Mouse (Mus musculus) mammary gland, adult 2 months (tissue): ENCODE measurements around the gene Mdp1. TPM values are rescaled to one million over a fixed set of nuclear protein-coding genes. Genes with fewer than 3 reads are reported as not detected.

ENCODE experiments used
- polyA plus RNA-seq: library from polyadenylated mRNA; depleted of rRNA; stranded (reverse); fragments of >200 nt; gene quantifications from 2 replicates; pipeline ENCODE4 v1.2.3, GENCODE M21; 2012; ENCODE audit warnings: low replicate concordance; rRNA removed

Gene Mdp1
- 15.3 and 24.6 TPM in 2 replicates for polyA plus RNA-seq

DNA sequence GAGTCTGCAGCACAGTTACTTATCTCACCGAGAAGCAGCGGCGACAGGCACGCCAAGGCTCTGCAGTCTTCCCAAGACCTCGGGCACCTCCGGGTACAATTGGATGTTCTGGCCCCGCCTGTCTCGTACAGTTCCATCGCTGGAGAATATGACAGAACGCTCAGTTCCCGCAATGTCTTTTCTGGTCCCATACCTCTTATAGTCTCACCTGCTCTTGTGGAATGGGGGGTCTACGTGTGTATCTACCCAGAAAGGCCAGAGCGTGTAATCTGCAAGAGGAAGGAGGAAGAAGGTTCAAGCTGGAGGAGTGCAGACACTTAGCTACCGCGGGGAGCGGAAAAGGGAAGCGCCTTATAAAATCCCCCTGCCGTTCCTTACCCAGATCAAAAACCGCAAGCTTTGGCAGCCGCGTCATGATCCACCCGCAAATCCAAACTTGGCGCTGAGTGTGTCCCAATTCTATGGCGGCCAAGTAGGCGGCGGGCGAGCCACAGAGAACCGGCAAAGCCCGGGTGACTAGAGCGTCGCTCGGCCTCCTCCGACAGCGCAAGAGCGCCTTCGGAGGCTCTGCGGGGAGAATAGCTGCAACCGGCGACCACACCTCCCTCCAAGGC is at the start of gene Mdp1:
Mdp1 (minus strand) TSS at position 549 of the 614 bp plus-strand sequence.

DNA sequence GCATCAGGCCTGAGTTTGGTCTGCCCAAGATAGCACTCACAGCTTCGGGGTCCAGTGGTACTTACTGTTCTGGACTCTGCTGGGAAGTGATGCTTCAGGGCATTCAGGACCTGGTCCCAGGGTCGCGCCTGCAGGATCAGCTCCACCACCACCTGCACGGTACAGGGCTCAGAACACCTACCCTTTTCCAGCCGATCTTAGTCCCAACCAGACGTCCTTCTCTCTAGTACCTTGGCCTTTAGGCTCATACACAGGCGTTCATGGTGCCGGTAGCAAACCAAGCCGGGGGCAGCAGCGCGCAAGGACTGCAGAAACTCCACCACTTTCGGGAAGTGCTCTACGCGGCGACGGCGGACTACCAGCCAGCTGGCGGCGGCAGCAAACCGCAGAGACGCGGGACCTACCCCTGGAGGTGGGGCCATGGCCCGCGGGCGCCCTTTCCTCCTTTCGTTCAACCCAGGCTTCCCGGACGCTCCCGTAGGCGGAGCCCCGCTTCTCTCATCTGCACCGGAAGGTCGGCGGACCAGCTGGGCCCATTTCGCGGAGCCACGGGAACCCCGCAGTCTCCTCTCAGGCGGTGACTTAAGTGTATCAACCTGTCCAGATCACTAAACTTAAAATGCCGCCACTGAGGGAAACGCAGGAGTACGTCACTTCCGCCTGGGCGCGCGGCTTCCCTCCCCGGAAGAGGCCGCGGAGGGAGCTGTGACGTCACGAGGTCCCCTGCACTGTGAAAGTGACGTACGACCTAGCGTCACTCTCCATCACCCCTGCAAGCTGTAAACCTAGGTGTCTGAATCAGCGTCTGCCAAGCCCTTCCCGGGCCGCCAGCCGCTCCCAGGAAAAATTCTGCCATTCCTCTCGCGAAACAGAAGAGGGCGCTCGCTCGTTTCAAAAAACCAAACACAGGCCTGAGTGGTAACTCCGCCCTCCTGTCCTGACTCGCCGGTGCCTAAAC is 21.1 kb upstream of the Mdp1 start, which contains the start of gene Tinf2:
Tinf2 (minus strand) TSS at position 661 of the 958 bp plus-strand sequence.

DNA sequence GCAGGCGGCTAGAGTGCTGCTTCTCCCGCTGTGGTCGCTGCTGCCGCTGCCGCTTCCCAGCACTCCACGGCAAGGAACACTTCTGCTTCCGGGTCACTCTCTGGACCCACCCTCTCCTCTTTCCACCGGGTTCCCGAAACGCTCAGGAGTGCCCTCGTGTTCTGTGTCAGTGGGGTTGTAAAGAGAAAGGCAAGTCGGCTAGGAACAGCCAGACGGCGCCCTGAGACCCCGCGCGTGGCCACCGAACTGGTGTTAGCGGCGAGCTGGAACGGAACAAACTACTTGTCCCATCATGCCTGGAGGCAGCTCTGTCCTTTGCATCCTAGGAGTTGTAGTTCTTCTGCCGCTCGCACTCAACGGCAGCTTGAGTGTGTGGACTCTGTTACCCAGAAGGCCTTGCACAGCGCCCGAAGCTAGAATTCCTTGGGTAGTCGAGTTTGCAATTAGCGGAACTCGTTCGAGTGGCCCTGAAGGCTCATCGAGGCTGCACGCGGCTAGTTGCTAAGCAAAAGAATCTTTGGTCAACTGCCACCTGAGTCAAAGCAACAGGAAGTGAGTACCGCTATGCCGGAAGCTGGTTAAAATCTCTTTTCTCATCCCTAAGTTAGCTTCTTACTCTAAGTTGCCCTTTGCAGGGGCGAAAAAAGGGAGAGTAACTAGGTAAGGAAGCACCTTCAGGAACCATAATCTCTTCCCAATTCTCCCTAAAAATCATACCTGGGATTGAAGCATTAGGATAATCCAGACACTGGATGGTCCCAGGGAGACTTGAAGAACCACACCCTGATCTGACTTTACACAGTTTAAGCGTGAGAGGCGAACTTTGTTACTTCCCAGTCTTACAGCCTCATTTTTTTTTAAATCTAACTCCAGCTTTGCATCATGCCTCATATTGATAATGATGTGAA is 11.8 kb upstream of the Mdp1 start, which contains the start of the genes Gmpr2 and Nedd8:
Gmpr2 (plus strand) TSS at position 109 of the 908 bp plus-strand sequence.
Nedd8 (minus strand) TSS at position 292 of the 908 bp plus-strand sequence.

DNA sequence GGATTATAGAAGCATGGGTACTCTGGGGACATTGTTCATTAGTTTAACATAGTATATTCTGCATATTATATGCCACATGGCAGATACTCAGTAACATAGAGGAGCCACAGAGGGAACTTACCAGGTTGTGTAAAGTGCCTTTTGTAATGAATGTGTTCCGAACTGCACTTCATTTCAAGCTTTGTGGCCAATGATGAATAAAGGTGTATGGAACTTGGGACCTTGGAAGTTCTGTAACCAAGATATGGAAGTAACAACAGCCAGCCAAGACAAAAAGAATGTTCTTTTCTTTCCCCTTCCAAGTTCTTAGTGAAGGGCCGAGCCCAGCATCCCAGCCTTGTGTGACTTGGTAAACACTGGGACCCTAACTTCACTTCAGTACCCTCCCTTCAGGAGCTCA is 10.4 kb downstream of the Mdp1 start, which contains the start of gene Tssk4:
Tssk4 (plus strand) TSS at position 301 of the 400 bp plus-strand sequence.

DNA sequence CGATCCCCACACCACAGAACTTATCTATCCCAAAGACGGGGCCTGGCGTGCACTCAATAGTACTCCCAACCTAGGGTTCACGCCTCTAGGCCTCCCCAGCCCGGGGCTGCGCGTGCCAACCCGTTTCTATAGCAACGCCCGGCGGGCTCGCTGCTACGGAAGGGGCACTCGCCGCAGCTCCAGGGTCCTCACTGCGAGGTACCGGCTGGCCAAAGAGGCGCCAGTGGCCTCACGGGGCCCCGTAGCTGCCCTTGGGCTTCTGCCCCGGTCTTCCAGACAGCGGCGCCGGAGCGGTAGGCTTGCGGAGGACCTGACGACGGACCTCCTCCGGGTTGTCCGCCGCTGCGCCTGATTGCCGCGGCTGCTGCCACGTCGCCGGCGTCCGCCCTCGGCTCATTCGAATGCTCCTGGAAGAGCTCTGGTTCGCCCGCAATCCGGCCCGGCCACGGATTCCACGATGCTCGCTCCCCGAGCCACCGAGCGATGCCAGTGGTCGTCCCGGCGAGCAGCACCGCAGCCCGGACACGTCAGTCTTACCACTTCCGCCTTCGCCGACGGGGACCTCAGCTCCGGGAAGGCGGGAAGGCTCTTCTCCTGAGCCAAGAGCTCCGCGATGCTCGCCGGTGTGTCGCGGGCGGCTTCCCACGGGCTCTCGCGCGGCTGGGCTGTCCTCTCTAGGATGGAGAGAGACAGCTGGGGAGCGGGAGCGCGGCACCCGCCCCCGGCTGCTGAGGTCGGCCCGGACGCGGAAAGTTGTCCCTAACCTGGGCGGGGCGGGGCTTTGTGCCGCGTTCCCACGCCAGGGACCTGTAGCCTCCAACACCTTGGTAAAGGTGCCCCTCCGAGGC is 17.0 kb downstream of the Mdp1 start, which contains the start of gene Tm9sf1:
Tm9sf1 (minus strand) TSS at position 747 of the 848 bp plus-strand sequence.

DNA sequence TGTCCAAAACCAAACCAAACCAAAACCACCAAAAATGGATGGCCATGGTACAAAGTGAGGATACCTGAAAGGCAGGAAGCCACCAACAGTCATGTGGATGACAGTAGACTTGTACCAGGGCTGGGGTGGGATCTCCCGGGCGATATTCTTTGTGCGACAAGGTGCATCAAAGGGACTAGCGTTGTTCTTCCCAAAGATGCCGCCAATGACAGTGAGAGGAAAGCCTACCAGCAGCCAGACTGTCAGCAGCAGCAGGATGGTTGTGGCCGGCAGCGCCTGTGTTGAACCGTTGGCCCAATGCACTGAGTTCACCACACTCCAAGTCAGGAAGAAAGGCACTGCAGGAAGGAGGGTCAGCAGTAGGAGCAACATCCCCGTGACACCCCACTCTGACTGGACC is 22.5 kb downstream of the Mdp1 start, which contains the start of gene Gm49378:
Gm49378 (minus strand) TSS at position 101 of the 400 bp plus-strand sequence.

DNA sequence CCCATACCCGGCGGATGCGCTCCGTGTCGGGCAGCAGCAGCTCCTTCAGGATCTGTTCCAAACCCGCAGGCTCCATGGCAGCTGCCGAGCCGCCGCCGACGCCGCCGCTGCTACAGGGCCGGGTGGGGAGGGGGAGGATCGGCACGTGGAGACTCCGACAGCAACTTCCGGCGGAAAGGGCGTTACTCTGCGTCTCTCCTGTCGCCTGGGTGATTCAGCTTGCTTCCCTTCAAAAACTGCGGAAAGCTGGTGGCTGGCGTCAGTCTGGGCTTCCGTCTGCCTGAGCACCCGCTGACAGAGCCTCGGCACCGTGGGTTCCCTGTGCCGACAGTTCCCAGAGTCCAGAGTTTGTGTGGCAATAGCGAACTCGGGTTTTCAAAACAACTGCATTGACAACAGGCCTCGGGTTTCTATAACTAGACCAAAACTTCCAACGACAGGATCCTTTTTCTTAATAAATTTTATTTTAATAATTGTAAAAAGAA is 24.7 kb downstream of the Mdp1 start, which contains the start of gene Ipo4:
Ipo4 (minus strand) TSS at position 435 of the 485 bp plus-strand sequence.

DNA sequence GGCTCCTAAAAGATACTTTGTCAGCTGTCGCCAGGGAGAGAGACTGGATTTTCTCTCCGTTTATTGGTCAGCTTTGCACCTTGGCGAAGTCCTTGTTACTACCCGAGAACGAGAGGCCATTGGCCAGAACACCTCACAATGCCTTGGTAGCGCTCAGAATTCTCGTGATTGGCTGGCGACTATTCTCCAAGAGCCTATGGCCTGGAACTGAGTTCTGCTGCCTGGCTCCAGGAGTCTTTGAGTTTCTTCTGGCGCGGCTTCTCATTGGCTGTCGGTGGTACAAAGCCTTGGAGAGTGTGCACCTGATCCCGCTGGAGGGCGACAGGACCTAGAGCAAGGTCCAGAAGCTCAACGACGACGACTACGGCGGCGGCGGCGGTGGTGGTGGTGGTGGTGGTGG is 42.5 kb downstream of the Mdp1 start, which contains the start of gene Rec8:
Rec8 (plus strand) TSS at position 216 of the 400 bp plus-strand sequence.

Other genes with a start within 250 kb of the Mdp1 start
- gene Dhrs4, start 181.8 kb downstream of the Mdp1 start, polyA plus RNA-seq, result 37.4 and 44.9 TPM in 2 replicates
- 4.7 and 7.6 TPM in 2 replicates for gene Carmil3, start 169.9 kb downstream of the Mdp1 start, polyA plus RNA-seq
- 0.04 and 0.06 TPM in 2 replicates for gene Cpne6, start 150.1 kb downstream of the Mdp1 start, polyA plus RNA-seq
- not detected in 2 replicates for gene Nrl, start 135.5 kb downstream of the Mdp1 start, polyA plus RNA-seq
- 48.9 and 49.2 TPM in 2 replicates for gene Pck2, start 120.2 kb downstream of the Mdp1 start, polyA plus RNA-seq
- gene Dcaf11, start 100.5 kb downstream of the Mdp1 start, polyA plus RNA-seq, result 81.8 and 97.0 TPM in 2 replicates
- 3.3 and 3.4 TPM in 2 replicates for gene A730061H03Rik, start 100.1 kb downstream of the Mdp1 start, polyA plus RNA-seq
- 1.3 and 183 TPM in 2 replicates for gene Fitm1, start 84.9 kb downstream of the Mdp1 start, polyA plus RNA-seq
- gene Psme1, start 82.4 kb downstream of the Mdp1 start, polyA plus RNA-seq, result 108 and 126 TPM in 2 replicates
- gene Emc9, start 75.2 kb downstream of the Mdp1 start, polyA plus RNA-seq, result 46.8 and 63.8 TPM in 2 replicates
- gene Psme2, start 69.4 kb downstream of the Mdp1 start, polyA plus RNA-seq, result 82.9 and 83.0 TPM in 2 replicates
- gene Rnf31, start 68.8 kb downstream of the Mdp1 start, polyA plus RNA-seq, result 45.2 and 55.3 TPM in 2 replicates
- gene Irf9, start 56.9 kb downstream of the Mdp1 start, polyA plus RNA-seq, result 87.7 and 150 TPM in 2 replicates
- gene Rec8, start 42.5 kb downstream of the Mdp1 start, polyA plus RNA-seq, result 1.1 and 1.5 TPM in 2 replicates
- gene Ipo4, start 24.6 kb downstream of the Mdp1 start, polyA plus RNA-seq, result 86.3 and 113 TPM in 2 replicates
- 12.4 and 13.1 TPM in 2 replicates for gene Gm49378, start 22.6 kb downstream of the Mdp1 start, polyA plus RNA-seq
- 79.9 and 86.5 TPM in 2 replicates for gene Tm9sf1, start 16.7 kb downstream of the Mdp1 start, polyA plus RNA-seq
- gene Tssk4, start 10.3 kb downstream of the Mdp1 start, polyA plus RNA-seq, result 1.1 and 1.4 TPM in 2 replicates
- 12.7 and 32.2 TPM in 2 replicates for gene Gmpr2, start 11.4 kb upstream of the Mdp1 start, polyA plus RNA-seq
- 210 and 446 TPM in 2 replicates for gene Nedd8, start 11.6 kb upstream of the Mdp1 start, polyA plus RNA-seq
- 12.8 and 15.9 TPM in 2 replicates for gene Tinf2, start 21.3 kb upstream of the Mdp1 start, polyA plus RNA-seq
- gene Tgm1, start 53.4 kb upstream of the Mdp1 start, polyA plus RNA-seq, result 8.3 and 10.6 TPM in 2 replicates
- 51.2 and 52.9 TPM in 2 replicates for gene Rabggta, start 61.8 kb upstream of the Mdp1 start, polyA plus RNA-seq
- gene Dhrs1, start 85.2 kb upstream of the Mdp1 start, polyA plus RNA-seq, result 75.4 and 104 TPM in 2 replicates
- 16.8 and 28.9 TPM in 2 replicates for gene Nop9, start 85.2 kb upstream of the Mdp1 start, polyA plus RNA-seq
- 2.9 and 3.4 TPM in 2 replicates for gene Cideb, start 98.0 kb upstream of the Mdp1 start, polyA plus RNA-seq
- gene Ltb4r2, start 100.9 kb upstream of the Mdp1 start, polyA plus RNA-seq, result 0.29 and 0.34 TPM in 2 replicates
- gene Ltb4r1, start 105.5 kb upstream of the Mdp1 start, polyA plus RNA-seq, result 5.1 and 7.6 TPM in 2 replicates
- 41.0 and 55.8 TPM in 2 replicates for gene Adcy4, start 123.6 kb upstream of the Mdp1 start, polyA plus RNA-seq
- gene Ripk3, start 128.4 kb upstream of the Mdp1 start, polyA plus RNA-seq, result 21.9 and 26.5 TPM in 2 replicates
- gene Nfatc4, start 162.6 kb upstream of the Mdp1 start, polyA plus RNA-seq, result 28.1 and 37.1 TPM in 2 replicates
- gene Nynrin, start 193.5 kb upstream of the Mdp1 start, polyA plus RNA-seq, result 6.3 and 6.5 TPM in 2 replicates
- 0.26 and 0.33 TPM in 2 replicates for gene Cbln3, start 223.9 kb upstream of the Mdp1 start, polyA plus RNA-seq
- gene Khnyn, start 224.4 kb upstream of the Mdp1 start, polyA plus RNA-seq, result 24.4 and 25.2 TPM in 2 replicates
- 48.0 and 73.6 TPM in 2 replicates for gene Sdr39u1, start 239.8 kb upstream of the Mdp1 start, polyA plus RNA-seq